Mouse (Mus musculus) limb, embryonic 15.5 days (tissue): Measurements from ENCODE around the gene Gmppb. TPM values are rescaled to one million over a fixed set of nuclear protein-coding genes. Genes with fewer than 3 reads are reported as not detected.
"Not testable (repeated sequence)": the region's sequence is repeated elsewhere in the genome, so short reads cannot be mapped to it uniquely, and the experiment has no call there.

Source experiments
- ATAC-seq: fragments of 200-750 bp; cut with Nextera tagmentation; 2 replicates; pipeline ENCODE4 v1.8.0; 2017; ENCODE audit warnings: low read depth, moderate TSS enrichment; ENCODE audit not compliant: insufficient number of reproducible peaks, low FRiP score, low TSS enrichment
- H3K27ac ChIP-seq: fragments of 300-500 bp; sonication (generic); 2 replicates; pipeline ENCODE4 v1.5.1; 2015; ENCODE audit warnings: moderate library complexity, mild to moderate bottlenecking, inconsistent platforms
- H3K27me3 ChIP-seq: fragments of 300-500 bp; sonication (generic); 2 replicates; pipeline ENCODE4 v1.6.1; 2015; ENCODE audit warnings: inconsistent platforms
- H3K36me3 ChIP-seq: fragments of 300-500 bp; sonication (generic); 2 replicates; pipeline ENCODE4 v1.6.1; 2015; ENCODE audit warnings: inconsistent platforms
- H3K4me1 ChIP-seq: fragments of 300-500 bp; sonication (generic); 2 replicates; pipeline ENCODE4 v1.6.1; 2015; ENCODE audit warnings: inconsistent platforms
- H3K4me2 ChIP-seq: fragments of 300-500 bp; sonication (generic); 2 replicates; pipeline ENCODE4 v1.6.1; 2015; ENCODE audit warnings: mild to moderate bottlenecking, inconsistent platforms
- H3K4me3 ChIP-seq: fragments of 300-500 bp; sonication (generic); 2 replicates; pipeline ENCODE4 v1.5.1; 2015; ENCODE audit warnings: mild to moderate bottlenecking, inconsistent platforms
- H3K9ac ChIP-seq: fragments of 300-500 bp; sonication (generic); 2 replicates; pipeline ENCODE4 v1.6.1; 2015; ENCODE audit warnings: inconsistent platforms
- H3K9me3 ChIP-seq: fragments of 300-500 bp; sonication (generic); 2 replicates; pipeline ENCODE4 v1.6.1; 2016; ENCODE audit warnings: inconsistent platforms
- WGBS: fragments of 180-500 bp; shearing (Covaris S2); methylation state at CpG from one replicate; pipeline ENCODE4 v1.1.7; 2015; 5-methylcytosine and 5-hydroxymethylcytosine counted together
- polyA plus RNA-seq: library from polyadenylated mRNA; unstranded; fragments of >200 nt; fragmentation: Nextera tagmentation; extraction: Ambion mirVana; gene quantifications from 2 replicates; pipeline ENCODE4 v1.2.1, GENCODE M21; 2015

Gmppb gene
- polyA plus RNA-seq = 46.7 and 52.4 TPM in 2 replicates

DNA sequence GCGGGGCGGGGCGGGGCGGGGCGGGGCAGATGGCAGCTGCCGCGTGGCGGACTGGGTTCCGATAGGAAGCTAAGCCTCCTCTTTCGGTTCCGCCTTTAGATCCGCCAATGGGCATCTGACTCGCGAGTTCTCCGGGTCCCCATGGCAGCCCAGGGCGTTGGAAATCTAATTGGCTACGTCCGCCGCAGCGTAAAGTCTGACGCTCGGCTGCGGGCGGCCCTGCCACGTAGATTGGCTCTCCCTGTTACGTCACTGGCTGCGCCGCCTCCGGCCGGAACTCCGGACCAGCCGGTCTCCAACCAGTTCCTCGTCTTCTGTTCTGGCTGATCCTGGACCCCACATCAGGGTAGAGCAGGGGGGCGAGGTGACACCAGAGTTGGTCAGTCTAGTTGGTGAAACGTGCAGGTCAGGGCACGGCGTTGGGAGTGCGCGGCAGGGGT, at the start of gene Gmppb:
Gmppb (plus strand) TSS at position 227 of the 440 bp plus-strand sequence.
- peak within 1 kb of the TSS; percentile 79 for H3K4me3 ChIP-seq
- under 1% methylated on average over 36 of the region's 39 CpGs for WGBS
- peaks cover 60% of the 10 kb centered on the region for H3K36me3 ChIP-seq
- H3K9me3 ChIP-seq = no peaks in the 10 kb centered on the region
- H3K27me3 ChIP-seq = no peaks in the 10 kb centered on the region
- peaks cover 57% of the 10 kb centered on the region for H3K4me1 ChIP-seq
- peak; percentile 92 for ATAC-seq
- H3K9ac ChIP-seq = peak within 1 kb of the TSS; percentile 62
- peak within 1 kb of the TSS; percentile 75 for H3K4me2 ChIP-seq
- H3K27ac ChIP-seq = peak within 1 kb of the TSS; percentile 85

DNA sequence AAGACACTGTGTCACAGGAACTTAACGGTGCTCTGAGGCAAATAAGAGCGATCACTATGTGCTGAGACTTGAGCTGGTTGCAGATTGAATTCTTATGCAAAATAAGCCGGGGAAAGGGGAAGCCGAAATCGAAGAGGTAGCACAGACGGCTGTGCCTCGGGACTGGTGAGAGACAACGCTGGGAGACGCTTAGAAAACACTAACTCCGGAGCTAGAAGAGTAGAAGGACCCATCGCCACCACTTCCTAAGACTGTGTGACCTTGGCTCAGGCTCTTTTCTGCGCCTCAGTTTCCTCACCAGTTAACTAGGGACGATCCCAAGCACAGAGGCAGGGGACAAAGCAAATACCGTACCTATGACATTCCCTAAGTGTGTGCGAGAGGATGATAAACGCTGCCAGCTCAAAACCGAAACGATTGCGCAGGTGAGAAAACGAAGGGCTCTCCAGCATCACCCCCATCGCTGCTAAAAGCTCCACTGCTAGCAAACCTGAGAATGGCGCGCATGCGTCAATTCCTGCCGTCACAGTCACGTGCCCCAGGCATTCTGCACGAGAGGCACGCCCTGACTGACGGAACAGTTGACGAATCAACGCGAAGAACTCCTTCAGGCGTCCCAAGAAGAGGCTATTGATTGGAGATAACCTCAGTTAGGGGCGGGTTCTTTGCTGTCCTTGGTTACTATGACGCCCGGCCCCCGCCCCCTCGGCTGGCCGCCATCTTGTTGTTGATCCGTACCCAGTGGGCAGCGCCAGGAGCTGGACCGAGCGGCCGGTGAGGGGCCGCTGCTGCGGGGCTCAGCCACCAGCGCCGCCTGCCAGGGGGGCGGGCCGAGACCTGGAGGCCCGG, 46.9 kb upstream of the Gmppb start, which contains the start of gene Ip6k1:
Ip6k1 (plus strand) TSS at position 580 of the 849 bp plus-strand sequence.
- peak; percentile 100 for ATAC-seq
- H3K36me3 ChIP-seq = no peaks in the 10 kb centered on the region
- peak within 1 kb of the TSS; percentile 69 for H3K4me2 ChIP-seq
- H3K4me1 ChIP-seq = peaks cover 25% of the 10 kb centered on the region
- H3K9ac ChIP-seq = peak within 1 kb of the TSS; percentile 92
- no peaks in the 10 kb centered on the region for H3K27me3 ChIP-seq
- no peaks in the 10 kb centered on the region for H3K9me3 ChIP-seq
- WGBS = under 1% methylated on average over 51 of the region's 51 CpGs
- H3K4me3 ChIP-seq = peak within 1 kb of the TSS; percentile 73
- peak within 1 kb of the TSS; percentile 95 for H3K27ac ChIP-seq

DNA sequence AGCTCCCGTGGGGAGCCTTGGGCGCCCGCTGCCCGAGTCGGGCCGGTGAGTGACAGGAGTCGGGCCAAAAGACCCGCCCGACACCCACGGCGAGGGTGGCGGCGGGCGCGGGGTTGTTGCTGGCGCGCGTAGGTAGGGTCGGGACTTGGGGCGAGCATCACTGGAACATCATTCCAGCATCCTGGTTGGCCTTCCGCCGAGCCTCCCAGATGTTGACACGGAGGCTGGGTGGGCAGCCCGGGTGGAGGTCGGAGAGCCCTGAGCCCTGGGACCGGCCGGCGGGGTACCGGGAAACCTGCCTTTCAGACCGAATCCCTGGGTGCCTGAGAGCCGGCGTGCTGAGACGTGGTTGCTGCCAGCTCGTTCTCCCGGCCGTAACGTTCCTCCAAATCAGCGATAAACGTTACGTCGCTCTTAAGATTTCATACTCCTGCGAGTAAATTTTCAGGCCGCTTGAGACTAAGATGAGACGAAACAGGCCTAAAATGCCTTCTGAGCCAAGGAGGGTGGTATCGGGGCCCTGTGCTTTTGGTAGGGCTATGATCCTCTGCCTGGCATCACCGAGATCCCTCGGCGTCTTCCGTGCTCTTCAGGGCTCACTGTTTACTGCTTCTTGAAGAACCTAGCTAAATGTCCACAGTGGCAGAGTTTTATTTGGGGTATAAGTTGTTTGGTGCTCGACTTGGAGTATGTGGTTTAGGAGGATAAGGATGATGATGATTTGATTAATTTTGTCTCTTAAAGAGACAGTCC, 46.1 kb upstream of the Gmppb start:
- Histone ChIP-seq H3K36me3 (0 out of 2 replicates have a peak, but pooled peaks cover under 1% of the 10 kb centered on the region), H3K4me2 (peak overlapping the region; percentile 69), H3K4me3 (peak overlapping the region; percentile 73), H3K27ac (peak overlapping the region; percentile 95), H3K27me3 (no peaks in the 10 kb centered on the region), H3K9ac (peak overlapping the region; percentile 92), H3K4me1 (peaks cover 25% of the 10 kb centered on the region), H3K9me3 (no peaks in the 10 kb centered on the region)
- peak; percentile 35; the same call in 1 of the 2 replicates for ATAC-seq
- WGBS = under 1% methylated on average over 50 of the region's 50 CpGs

DNA sequence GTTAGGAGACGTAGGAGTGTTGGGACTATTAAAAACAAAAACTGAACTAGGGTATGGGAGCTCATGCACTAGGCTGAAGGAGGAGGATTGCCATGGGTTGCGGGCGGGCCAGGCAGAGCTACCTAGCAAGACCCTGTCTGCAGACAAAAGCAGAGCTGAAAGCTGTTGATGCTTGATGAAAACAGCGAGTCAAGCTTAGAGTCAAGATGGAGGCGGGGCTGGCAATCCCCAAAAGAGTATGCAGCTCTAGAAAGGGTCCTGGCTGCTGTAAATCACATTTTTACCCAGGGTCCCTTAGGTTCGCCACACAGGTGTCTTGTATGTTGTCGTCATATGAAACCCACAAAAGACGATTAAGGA, 45.5 kb upstream of the Gmppb start:
- H3K27me3 ChIP-seq = no peaks in the 10 kb centered on the region
- H3K4me1 ChIP-seq = peaks cover 28% of the 10 kb centered on the region
- H3K9me3 ChIP-seq = no peaks in the 10 kb centered on the region
- 0 out of 2 replicates have a peak, but pooled peaks cover 5% of the 10 kb centered on the region for H3K36me3 ChIP-seq
- peak overlapping the region; percentile 73 for H3K4me3 ChIP-seq
- H3K9ac ChIP-seq = peak overlapping the region; percentile 92
- peak overlapping the region; percentile 95 for H3K27ac ChIP-seq
- peak overlapping the region; percentile 69 for H3K4me2 ChIP-seq
- 4% methylated on average over 8 of the region's 8 CpGs for WGBS
- ATAC-seq = no peak

DNA sequence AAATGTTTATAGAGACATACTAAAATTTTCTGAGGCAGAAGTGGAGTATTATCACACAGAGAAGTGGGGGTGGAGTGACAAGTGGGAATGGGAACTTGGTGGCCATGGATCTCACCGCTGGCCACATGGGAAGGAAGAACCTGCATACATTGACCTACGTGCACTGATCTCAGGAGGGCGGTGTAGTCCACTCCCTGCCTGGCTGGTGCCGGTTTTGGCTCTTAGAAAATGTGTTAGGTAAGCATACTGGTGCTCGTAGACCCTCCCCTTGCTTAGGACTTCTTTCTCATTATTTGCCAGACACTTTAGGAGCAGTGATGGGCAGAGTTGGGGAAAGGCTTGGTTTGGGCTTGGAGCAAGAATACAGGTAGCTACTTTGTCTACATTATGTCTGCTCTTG, 41.0 kb upstream of the Gmppb start:
- Histone ChIP-seq H3K27ac (no peak overlapping the region), H3K4me2 (no peak overlapping the region), H3K36me3 (peaks cover 8% of the 10 kb centered on the region; the same call in 1 of the 2 replicates), H3K4me1 (peaks cover 21% of the 10 kb centered on the region), H3K27me3 (no peaks in the 10 kb centered on the region), H3K9me3 (no peaks in the 10 kb centered on the region), H3K4me3 (no peak overlapping the region), H3K9ac (no peak overlapping the region)
- no peak for ATAC-seq
- 89% methylated on average over 5 of the region's 5 CpGs for WGBS

DNA sequence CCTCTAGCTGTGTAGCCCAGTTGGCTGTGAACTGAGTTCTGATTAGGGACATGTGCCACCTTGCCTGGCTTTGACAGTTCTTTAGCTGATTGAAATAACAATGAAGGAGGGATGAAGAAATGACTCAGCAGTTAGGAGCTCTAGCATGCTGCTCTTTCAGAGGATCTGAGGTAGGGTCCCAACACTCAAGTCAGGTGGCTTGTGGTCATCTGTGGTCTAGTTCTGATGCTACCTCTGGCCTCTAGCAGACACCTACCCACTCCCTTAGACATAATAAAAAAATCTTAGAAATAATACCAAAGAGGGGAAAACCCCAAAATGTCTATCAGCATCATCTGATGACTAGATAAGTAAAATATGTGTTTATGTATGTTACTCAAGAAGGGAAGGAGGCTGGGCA, 38.7 kb upstream of the Gmppb start:
- H3K9me3 ChIP-seq = no peaks in the 10 kb centered on the region
- H3K27me3 ChIP-seq = no peaks in the 10 kb centered on the region
- ATAC-seq = no peak
- 0 out of 2 replicates have a peak, but pooled peaks cover 4% of the 10 kb centered on the region for H3K4me1 ChIP-seq
- H3K9ac ChIP-seq = no peak overlapping the region
- peaks cover 12% of the 10 kb centered on the region for H3K36me3 ChIP-seq
- no peak overlapping the region for H3K4me3 ChIP-seq
- H3K4me2 ChIP-seq = no peak overlapping the region
- H3K27ac ChIP-seq = no peak overlapping the region

DNA sequence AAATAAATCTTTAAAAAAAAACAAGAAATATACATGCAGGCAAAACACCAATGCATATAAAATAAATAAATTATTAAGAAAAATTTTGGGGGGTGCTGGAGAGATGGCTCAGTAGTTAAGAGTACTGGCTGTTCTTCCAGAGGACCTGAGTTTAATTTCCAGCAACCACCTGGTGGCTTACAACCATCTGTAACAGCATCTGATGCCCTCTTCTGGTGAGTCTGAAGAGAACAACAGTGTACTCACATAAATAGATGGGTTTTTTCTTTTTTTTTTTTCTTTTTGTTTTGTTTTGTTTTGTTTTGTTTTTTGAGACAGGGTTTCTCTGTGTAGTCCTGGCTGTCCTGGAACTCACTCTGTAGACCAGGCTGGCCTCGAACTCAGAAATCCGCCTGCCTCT, 35.5 kb upstream of the Gmppb start:
- ATAC-seq, H3K4me1 ChIP-seq, H3K9me3 ChIP-seq, H3K4me3 ChIP-seq, H3K9ac ChIP-seq, H3K27ac ChIP-seq, H3K4me2 ChIP-seq, H3K27me3 ChIP-seq: not testable (repeated sequence)
- WGBS = 95% methylated on average over 2 of the region's 2 CpGs
- H3K36me3 ChIP-seq = peaks cover 11% of the 10 kb centered on the region

DNA sequence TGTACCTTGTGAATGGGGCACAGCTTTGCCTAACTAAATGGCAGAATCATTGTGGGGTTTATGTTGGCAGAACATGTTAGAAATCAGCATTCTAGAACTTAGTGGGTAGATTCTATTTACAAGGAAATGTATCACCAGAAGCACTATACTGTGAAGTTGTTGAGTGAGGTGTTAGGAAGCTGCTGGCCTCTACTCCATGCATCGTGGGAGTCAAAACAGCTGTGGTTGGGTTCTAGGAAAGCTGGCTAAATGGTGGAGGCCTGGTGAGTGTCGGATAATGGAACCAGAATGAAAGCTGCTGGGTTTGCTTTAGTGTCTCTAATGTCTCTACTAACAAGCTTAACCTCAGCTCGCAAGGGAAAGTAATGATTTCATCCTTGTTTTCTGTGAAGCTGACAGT, 31.9 kb upstream of the Gmppb start:
- no peak overlapping the region for H3K27ac ChIP-seq
- H3K9me3 ChIP-seq = no peaks in the 10 kb centered on the region
- no peaks in the 10 kb centered on the region for H3K4me1 ChIP-seq
- 77% methylated on average over 3 of the region's 3 CpGs for WGBS
- H3K36me3 ChIP-seq = peaks cover 11% of the 10 kb centered on the region
- ATAC-seq = no peak
- H3K4me3 ChIP-seq = no peak overlapping the region
- no peak overlapping the region for H3K4me2 ChIP-seq
- no peaks in the 10 kb centered on the region for H3K27me3 ChIP-seq
- no peak overlapping the region for H3K9ac ChIP-seq

DNA sequence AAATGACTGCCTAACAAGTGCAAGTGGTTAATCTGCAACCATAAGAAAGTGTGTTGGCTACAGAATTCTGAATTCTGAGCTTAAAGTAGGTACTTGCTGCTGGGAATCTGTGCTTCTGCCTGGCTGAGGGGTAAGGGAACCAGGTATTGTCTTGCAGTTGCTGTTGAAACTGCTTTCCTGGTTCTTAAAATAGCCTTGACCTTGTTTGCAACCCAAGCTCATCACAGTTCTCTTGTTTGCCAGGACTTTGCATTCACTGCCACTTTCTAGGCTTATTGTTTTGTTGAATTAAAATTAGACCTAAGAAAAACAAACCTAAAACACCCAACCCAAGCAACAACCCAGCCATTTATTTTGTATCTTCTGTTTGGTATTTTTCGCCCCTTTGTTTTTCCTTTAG, 28.3 kb upstream of the Gmppb start:
- ATAC-seq = no peak
- Histone ChIP-seq H3K27me3 (no peaks in the 10 kb centered on the region), H3K9me3 (no peaks in the 10 kb centered on the region), H3K9ac (no peak overlapping the region), H3K4me1 (no peaks in the 10 kb centered on the region), H3K36me3 (peaks cover 17% of the 10 kb centered on the region), H3K4me3 (no peak overlapping the region), H3K27ac (no peak overlapping the region), H3K4me2 (no peak overlapping the region)
- 88% methylated on average over 1 of the region's 1 CpGs for WGBS

DNA sequence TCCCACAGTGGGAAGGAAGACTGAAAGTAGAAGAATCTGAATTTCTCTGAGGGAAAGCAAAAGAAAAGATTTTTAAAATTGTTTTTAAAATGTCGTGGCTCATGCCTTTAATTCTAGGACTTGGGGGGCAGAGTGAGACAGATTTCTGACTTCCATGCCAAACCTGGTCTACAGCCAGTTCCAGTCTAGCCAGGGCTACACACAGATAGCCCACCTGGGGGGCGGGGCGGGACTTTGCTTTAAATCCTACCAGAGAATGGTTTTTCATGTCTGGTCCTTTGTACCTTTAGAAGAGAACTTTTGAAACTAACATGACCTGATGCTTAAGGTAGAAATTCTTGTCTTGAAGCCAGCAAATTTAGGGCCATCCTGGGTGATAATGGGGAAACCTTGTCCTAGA, 25.8 kb upstream of the Gmppb start:
- Histone ChIP-seq H3K4me3 (no peak overlapping the region), H3K4me1 (no peaks in the 10 kb centered on the region), H3K27me3 (no peaks in the 10 kb centered on the region), H3K9me3 (no peaks in the 10 kb centered on the region), H3K9ac (no peak overlapping the region), H3K4me2 (no peak overlapping the region), H3K36me3 (peaks cover 36% of the 10 kb centered on the region), H3K27ac (no peak overlapping the region)
- WGBS = 86% methylated on average over 3 of the region's 3 CpGs
- no peak for ATAC-seq

DNA sequence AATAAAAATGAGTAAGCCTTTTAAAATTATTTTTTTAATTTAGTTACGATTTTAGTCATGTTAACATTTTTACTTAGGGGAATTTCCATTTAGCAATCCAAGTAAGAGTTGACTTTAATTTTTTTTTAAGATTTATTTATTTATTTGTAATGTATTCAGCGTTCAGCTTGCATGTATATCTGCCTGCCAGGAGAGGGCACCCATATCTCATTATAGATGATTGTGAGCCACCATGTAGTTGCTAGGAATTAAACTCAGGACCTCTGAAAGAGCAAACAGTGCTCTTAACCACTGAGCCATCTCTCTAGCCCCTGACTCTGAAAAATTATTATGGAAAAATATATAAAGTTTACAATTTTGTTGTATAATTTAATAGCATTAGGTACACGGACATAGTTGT, 22.5 kb upstream of the Gmppb start:
- no peaks in the 10 kb centered on the region for H3K4me1 ChIP-seq
- H3K27ac ChIP-seq = no peak overlapping the region
- H3K9me3 ChIP-seq = no peaks in the 10 kb centered on the region
- peaks cover 50% of the 10 kb centered on the region for H3K36me3 ChIP-seq
- no peak overlapping the region for H3K9ac ChIP-seq
- no peaks in the 10 kb centered on the region for H3K27me3 ChIP-seq
- H3K4me2 ChIP-seq = no peak overlapping the region
- no peak for ATAC-seq
- no peak overlapping the region for H3K4me3 ChIP-seq
- 83% methylated on average over 3 of the region's 3 CpGs for WGBS

DNA sequence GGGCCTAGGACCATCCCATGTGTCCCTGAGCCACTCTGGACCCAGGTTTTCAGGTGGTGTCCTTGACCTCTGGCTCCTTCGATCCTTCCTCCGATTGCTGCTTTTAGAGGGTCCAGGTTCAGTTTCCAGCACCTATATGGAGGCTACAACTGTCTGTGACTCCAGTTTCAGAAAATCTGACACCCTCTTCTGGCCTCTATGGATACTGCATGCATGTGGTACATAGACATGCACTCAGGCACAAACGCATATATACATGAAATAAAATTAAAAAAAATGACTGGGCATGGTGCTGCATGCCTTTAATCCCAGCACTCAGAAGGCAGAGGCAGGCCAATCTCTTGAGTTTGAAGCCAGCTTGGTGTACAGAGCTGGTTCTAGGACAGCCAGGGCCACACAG, 21.2 kb upstream of the Gmppb start:
- Histone ChIP-seq H3K4me1 (no peaks in the 10 kb centered on the region), H3K27me3 (no peaks in the 10 kb centered on the region), H3K4me2 (no peak overlapping the region), H3K36me3 (peaks cover 61% of the 10 kb centered on the region), H3K9ac (no peak overlapping the region), H3K4me3 (no peak overlapping the region), H3K9me3 (no peaks in the 10 kb centered on the region), H3K27ac (no peak overlapping the region)
- no peak for ATAC-seq
- WGBS = 97% methylated on average over 3 of the region's 3 CpGs
